Mouse (Mus musculus): Measurements from ENCODE around the gene Map4. TPM values are rescaled to one million over a fixed set of nuclear protein-coding genes. Genes with fewer than 3 reads are reported as not detected.
"Not testable (repeated sequence)": the region's sequence is repeated elsewhere in the genome, so short reads cannot be mapped to it uniquely, and the experiment has no call there.

Map4 gene
- total RNA-seq, 2 experiments from 2014 or later: 79.0 to 91.6 TPM

GRCm38 (mm10) chr9:110117779-110118139, 186.5 kb downstream of the Map4 start, which contains the start of gene Dhx30:
Gene Dhx30, minus strand, starts transcription at chr9:110117830.
- no peak for DNase-seq (ENCODE audit: low spot score in 2 of 2)

- no peak for DNase-seq (ENCODE audit: low spot score in 2 of 2)
Observed at GRCm38 (mm10) chr9:110118249-110118648, 187.0 kb downstream of the Map4 start.

- DNase-seq (ENCODE audit: low spot score in 2 of 2): no peak
Observed at GRCm38 (mm10) chr9:110121424-110121823, 190.2 kb downstream of the Map4 start.

- DNase-seq (ENCODE audit: low spot score in 2 of 2): no peak
Observed at GRCm38 (mm10) chr9:110123322-110123721, 192.1 kb downstream of the Map4 start.

GRCm38 (mm10) chr9:110124008-110124540, 192.8 kb downstream of the Map4 start:
- DNase-seq (ENCODE audit: low spot score in 2 of 2): not testable (repeated sequence)

- DNase-seq (ENCODE audit: low spot score in 2 of 2): no peak
Observed at GRCm38 (mm10) chr9:110130896-110131524, 199.8 kb downstream of the Map4 start.

GRCm38 (mm10) chr9:110131525-110132197, 200.4 kb downstream of the Map4 start:
- DNase-seq (ENCODE audit: low spot score in 2 of 2): peak; percentile 99

GRCm38 (mm10) chr9:110132201-110132605, 200.9 kb downstream of the Map4 start:
- no peak for DNase-seq (ENCODE audit: low spot score in 2 of 2)

- no peak for DNase-seq (ENCODE audit: low spot score in 2 of 2)
Observed at GRCm38 (mm10) chr9:110132921-110133320, 201.7 kb downstream of the Map4 start.

Small RNA genes within 50 kb of the gene (microRNA-seq; reads per million reads assigned to microRNA genes)
- gene Mir7089 (ENCODE audit: borderline number of aligned reads in 2 of 2): 0 reads per million in 2 experiments

Other genes with a start within 250 kb of the Map4 start
- not detected for gene Fbxw18, start 228.8 kb upstream of the Map4 start, total RNA-seq (2021)
- gene Fbxw26, start 185.4 kb upstream of the Map4 start, total RNA-seq (2021): not detected
- not detected for gene Fbxw27, start 140.8 kb upstream of the Map4 start, total RNA-seq (2021)
- gene Spink8, start 119.2 kb upstream of the Map4 start, total RNA-seq (2021): 10 to 100 TPM; 18.1 to 18.5 TPM
- 10 to 100 TPM; 14.7 to 15.5 TPM for gene Nme6, start 98.7 kb upstream of the Map4 start, total RNA-seq (2021)
- under 1 TPM in 1 of 2 experiments, not detected in 1; 0.70 TPM for gene Camp, start 81.8 kb upstream of the Map4 start, total RNA-seq (2021)
- 10 to 100 TPM; 10.9 to 14.1 TPM for gene Cdc25a, start 55.9 kb upstream of the Map4 start, total RNA-seq (2021)
- 10 to 100 TPM; 39.4 to 52.7 TPM for gene Smarcc1, start 186.2 kb downstream of the Map4 start, total RNA-seq (2021)
- gene Dhx30, start 186.4 kb downstream of the Map4 start, total RNA-seq (2021): 100 to 1,000 TPM in 1 of 2 experiments, 10 to 100 TPM in 1; 95.9 to 107 TPM